Mouse (Mus musculus) CD4-positive, CD25-positive, alpha-beta regulatory T cell, adult 4 months (primary cell): ENCODE measurements around the gene Mapkapk3. TPM values are rescaled to one million over a fixed set of nuclear protein-coding genes. Genes with fewer than 3 reads are reported as not detected.
A peak's percentile ranks its signal among the peaks of the same experiment; 100 is the strongest.
"Not testable (repeated sequence)": the region's sequence is repeated elsewhere in the genome, so short reads cannot be mapped to it uniquely, and the experiment has no call there.

Source experiments
- ATAC-seq: one replicate; pipeline ENCODE4 v1.8.0; 2017
- polyA plus RNA-seq, 2 experiments: library from polyadenylated mRNA; unstranded; fragments of 100-300 nt; shearing (Covaris generic); gene quantifications; one replicate each; pipeline ENCODE4 v1.2.1; 2017

The Mapkapk3 gene
- polyA plus RNA-seq, 2 experiments from 2014 or later = 52.7 to 58.5 TPM

GRCm38 (mm10) chr9:107307099-107307872 lies 17.6 kb upstream of the Mapkapk3 start:
- no peak for ATAC-seq

GRCm38 (mm10) chr9:107306673-107307072 lies 17.0 kb upstream of the Mapkapk3 start:
- not testable (repeated sequence) for ATAC-seq

GRCm38 (mm10) chr9:107305601-107306542 lies 16.2 kb upstream of the Mapkapk3 start:
- ATAC-seq = peak; percentile 75

GRCm38 (mm10) chr9:107305012-107305411 lies 15.3 kb upstream of the Mapkapk3 start:
- no peak for ATAC-seq

- no peak for ATAC-seq
These were observed 14.7 kb upstream of the Mapkapk3 start for GRCm38 (mm10) chr9:107304383-107304782.

GRCm38 (mm10) chr9:107303900-107304299 lies 14.2 kb upstream of the Mapkapk3 start:
- ATAC-seq = no peak

- ATAC-seq = peak; percentile 9
These were observed 13.6 kb upstream of the Mapkapk3 start for GRCm38 (mm10) chr9:107303121-107303820.

- ATAC-seq = no peak
These were observed 12.9 kb upstream of the Mapkapk3 start for GRCm38 (mm10) chr9:107302592-107302991.

- no peak for ATAC-seq
These were observed 12.1 kb upstream of the Mapkapk3 start for GRCm38 (mm10) chr9:107301554-107302331.

GRCm38 (mm10) chr9:107300224-107300973 lies 10.7 kb upstream of the Mapkapk3 start:
- ATAC-seq = no peak

- ATAC-seq = no peak
These were observed 10.1 kb upstream of the Mapkapk3 start for GRCm38 (mm10) chr9:107299783-107300182.

- no peak for ATAC-seq
These were observed 9.2 kb upstream of the Mapkapk3 start for GRCm38 (mm10) chr9:107298876-107299275.

GRCm38 (mm10) chr9:107298059-107298780 lies 8.5 kb upstream of the Mapkapk3 start:
- ATAC-seq = no peak

- no peak for ATAC-seq
These were observed 8.0 kb upstream of the Mapkapk3 start for GRCm38 (mm10) chr9:107297658-107298057.

GRCm38 (mm10) chr9:107297059-107297458 lies 7.4 kb upstream of the Mapkapk3 start:
- ATAC-seq = no peak

- ATAC-seq = peak; percentile 67
These were observed 6.9 kb upstream of the Mapkapk3 start for GRCm38 (mm10) chr9:107296501-107296965.

- ATAC-seq = peak; percentile 51
These were observed 6.4 kb upstream of the Mapkapk3 start for GRCm38 (mm10) chr9:107296041-107296440.

GRCm38 (mm10) chr9:107296016-107296040 lies 6.2 kb upstream of the Mapkapk3 start, which contains the start of gene Cish:
Cish (plus strand) TSS chr9:107296026.
- no peak for ATAC-seq

- peak; percentile 69 for ATAC-seq
These were observed 5.9 kb upstream of the Mapkapk3 start for GRCm38 (mm10) chr9:107295616-107296015.

GRCm38 (mm10) chr9:107294249-107294648 lies 4.6 kb upstream of the Mapkapk3 start:
- no peak for ATAC-seq

- no peak for ATAC-seq
These were observed 1.2 kb upstream of the Mapkapk3 start for GRCm38 (mm10) chr9:107290897-107291296.
